Mouse (Mus musculus) cerebellum, adult 9-10 months (tissue): ENCODE data around the gene Nectin4.

Source experiments
- DNase-seq: peaks from one replicate; pipeline ENCODE4 v3.0.0; 2022

Gene Nectin4

DNA sequence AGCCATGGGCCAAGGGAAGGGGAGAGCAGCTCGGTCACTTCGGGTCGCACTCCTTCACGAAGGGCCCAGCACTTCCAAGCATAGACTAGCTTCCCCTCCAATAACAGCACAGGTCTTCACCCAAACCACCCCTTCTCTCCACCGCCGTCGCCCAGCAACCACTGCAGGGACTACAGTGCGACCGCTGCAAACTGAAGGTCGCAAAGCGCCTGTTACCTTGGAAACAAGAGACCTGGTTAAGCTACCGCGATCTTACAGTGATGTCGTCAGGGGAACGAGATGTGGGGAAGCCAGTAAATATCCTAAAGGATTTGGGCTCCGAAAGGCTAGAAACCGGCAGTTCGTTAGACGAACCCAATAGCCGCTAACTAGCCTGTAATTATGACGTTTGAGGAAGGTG lies 9.2 kb upstream of the Nectin4 start, which contains the start of gene Klhdc9:
Klhdc9 (minus strand) TSS at position 143 of the 400 bp plus-strand sequence.
- DNase-seq: peak; percentile 92

DNA sequence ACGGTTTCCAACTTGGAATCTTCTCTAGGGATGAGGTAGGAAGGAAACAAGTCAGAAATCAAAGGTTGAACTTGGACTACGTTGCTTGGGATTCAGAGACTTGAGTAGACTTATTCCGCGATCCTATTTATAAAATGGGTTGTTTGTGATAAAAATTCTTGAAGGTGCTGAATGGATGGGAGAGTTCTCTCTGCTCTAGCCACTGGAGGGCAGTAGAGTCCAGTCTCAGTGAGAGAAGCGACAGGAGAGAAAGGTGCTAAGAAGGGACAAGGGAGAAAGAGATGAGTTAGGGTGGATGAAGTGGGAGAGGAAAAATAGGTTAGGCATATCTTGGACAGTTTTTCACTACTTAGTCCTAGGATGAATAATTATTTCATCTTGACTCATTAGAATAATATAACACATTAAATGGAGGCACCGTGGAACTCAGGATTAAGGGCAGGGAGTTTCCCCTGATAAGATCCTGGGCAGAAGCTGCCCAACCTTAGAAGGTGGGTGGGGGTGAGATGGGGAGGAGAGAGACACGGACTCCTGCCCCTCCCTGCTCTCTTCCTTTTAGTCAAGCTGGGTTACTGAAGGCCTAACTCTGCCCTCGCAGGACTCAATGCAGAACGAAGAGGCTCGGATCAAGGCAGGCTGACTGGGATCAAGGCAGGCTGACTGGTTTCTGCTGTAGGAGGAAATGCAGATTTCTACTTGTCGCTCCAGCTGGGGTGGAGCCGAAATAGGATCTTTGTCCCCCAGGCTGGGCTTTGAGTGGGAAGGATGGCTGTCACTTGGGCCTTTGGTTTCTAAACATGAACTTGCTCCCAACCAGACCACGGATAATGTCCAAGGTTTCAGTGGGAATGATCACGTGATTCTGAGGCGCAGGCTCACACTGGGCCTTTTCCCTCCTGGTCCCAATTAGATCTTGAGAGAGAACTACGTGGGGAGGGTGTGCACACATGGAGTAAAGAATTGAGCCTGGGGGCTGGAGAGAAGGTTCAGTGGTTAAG lies 8.5 kb upstream of the Nectin4 start:
- DNase-seq: peak; percentile 89

DNA sequence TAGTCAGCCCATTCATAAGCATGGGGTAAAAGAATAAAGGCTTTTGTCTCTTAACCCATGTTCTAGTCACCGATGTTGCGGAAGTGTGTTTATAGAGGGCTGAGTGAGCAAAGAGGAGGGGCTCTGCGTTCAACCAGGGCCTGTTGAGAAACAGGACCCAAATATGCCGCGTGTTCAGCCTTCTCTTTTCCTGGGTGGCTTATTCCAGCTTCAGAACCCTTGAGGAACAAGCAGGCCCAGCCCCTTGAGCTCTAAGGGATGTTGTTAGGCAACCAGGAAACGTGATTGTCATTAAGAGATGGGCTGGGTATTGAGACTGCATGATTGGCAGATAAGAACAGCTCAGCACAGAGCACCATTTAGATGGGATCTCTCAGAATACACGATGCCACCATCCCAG lies 4.0 kb upstream of the Nectin4 start:
- DNase-seq: no peak

DNA sequence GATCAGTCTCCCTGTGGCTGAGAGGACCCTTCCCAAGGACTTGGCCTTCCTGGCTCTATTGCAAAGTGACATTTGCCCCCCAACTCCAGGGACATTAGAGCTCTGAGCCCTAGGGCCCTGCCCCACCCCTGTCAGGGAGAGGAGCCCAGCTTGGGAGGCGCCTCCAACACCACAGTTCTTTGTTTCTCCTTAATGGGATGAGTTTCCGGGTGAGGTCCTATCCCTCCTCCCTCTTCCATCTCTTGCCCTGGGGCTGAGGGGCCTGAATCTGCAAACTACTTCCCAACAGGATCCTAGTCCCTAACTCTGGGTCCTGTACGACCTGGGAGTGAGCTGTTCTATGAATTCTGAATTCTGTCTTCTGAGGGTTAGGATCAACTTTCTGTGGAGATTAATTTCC lies 3.0 kb downstream of the Nectin4 start:
- DNase-seq: no peak

DNA sequence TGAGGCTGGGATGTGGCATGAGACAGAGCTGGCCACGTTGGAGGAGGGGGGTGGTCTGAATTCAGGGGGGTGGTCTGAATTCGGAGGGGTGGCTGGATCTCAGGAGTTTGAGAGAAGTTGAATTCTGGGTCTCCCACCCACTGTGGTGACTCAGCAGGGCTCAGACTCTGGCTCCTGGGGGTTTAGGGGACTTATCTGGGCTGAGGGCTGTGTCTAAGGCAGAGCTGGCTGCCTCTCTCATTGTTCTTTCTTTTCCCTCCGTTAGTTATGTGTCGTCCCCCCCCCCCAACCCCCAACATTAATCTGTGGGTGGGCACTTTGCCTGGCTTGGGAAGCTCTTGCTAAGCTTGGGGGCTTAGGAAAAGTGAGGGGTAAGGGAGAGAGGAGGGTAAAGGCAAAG lies 4.0 kb downstream of the Nectin4 start:
- no peak for DNase-seq

DNA sequence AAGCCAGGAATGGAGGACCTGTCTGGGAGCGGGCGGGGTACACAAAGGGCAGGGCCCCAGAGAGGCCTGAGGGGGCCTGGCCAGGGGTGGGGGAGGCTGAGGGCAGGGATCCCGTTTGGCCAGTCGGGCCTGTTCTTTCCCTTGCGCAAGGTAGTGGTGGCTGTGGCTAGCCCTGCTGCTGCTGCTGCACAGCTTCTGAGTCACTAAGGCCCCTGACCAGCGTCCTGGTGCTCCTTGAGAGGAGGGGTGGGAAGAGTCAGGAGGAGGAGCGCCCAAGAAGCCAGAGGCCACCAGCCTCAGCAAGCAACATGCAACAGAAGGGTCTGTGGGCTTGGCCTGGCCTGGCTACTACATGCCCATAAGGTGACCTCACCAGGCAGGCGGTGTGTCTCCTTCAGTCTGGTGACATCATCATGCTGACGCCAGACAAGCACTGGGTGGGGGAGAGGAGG lies 5.8 kb downstream of the Nectin4 start:
- no peak for DNase-seq

DNA sequence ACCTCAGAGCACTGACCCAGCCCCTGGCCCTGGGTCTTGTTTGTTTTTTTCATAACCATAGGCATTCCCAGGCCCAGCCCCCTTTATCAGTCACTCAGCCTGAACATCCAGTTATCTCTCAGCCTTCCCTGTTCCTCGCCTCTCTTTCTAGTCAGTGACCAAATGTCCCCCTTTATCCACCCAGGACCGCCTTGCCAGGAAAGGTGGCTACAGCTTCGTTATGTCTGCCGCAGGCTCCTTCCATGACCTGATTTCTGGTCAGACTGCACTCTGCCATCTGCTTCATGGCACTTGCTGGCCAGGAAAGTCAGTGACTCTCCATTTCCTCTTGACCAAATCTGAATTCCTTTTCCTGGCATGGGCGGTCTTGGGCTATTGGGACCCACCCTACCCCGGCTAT lies 8.4 kb downstream of the Nectin4 start:
- peak; percentile 74 for DNase-seq

DNA sequence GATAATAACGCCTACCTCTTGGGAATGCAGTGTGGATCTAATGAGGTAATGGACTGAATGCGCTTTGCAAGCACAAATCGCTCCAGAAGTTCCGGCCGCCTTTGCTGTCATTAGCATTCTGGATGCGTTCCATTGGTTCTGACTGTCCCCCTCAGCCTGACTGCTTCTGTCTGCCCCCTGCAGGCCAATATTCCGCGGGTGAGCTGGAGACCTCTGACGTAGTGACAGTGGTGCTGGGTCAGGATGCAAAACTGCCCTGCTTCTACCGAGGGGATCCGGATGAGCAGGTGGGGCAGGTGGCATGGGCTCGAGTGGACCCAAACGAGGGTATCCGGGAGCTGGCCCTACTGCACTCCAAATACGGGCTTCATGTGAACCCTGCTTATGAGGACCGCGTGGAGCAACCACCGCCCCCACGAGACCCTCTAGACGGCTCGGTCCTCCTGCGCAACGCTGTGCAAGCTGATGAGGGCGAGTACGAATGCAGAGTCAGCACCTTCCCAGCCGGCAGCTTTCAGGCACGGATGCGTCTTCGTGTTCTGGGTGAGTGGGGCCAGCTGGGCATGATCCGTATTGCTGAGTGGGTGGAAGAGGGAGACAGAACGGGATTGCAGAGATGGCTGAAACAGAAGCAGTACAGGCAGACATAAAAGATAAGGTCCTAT lies 10.2 kb downstream of the Nectin4 start:
- peak; percentile 93 for DNase-seq

DNA sequence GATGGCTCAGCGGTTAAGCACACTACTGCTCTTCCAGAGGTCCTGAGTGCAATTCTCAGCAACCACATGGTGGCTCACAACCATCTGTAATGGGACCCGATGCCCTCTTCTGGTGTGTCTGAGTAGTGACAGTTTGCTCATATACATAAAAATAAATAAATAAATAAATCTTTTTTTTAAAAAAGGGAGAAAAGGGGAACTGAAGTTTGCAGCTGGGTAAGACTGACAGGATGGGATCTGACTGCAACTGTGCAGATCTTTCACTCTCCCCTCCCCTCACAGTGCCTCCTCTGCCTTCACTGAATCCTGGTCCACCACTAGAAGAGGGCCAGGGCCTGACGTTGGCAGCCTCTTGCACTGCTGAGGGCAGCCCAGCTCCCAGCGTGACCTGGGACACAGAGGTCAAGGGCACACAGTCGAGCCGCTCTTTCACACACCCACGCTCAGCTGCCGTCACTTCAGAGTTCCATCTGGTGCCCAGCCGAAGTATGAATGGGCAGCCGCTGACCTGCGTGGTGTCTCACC lies 12.3 kb downstream of the Nectin4 start:
- no peak for DNase-seq

DNA sequence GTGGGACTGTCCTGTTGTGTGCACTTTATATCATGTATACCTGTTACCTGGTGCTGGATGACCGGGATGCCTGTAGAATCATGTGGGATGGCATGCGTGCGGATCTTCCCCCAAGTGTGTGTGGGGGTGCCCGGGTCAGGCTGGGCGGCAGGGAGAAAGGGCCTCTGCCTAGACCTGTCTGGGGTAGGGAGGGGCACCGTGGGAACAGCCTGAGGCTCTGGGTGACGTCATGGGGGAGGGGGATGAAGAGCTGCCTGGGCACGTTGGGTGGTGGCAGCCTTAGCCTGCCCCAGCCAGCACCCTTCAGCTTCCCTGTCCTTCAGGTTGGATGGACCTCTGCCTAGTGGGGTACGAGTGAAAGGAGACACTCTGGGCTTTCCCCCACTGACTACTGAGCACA lies 14.5 kb downstream of the Nectin4 start:
- DNase-seq: no peak

DNA sequence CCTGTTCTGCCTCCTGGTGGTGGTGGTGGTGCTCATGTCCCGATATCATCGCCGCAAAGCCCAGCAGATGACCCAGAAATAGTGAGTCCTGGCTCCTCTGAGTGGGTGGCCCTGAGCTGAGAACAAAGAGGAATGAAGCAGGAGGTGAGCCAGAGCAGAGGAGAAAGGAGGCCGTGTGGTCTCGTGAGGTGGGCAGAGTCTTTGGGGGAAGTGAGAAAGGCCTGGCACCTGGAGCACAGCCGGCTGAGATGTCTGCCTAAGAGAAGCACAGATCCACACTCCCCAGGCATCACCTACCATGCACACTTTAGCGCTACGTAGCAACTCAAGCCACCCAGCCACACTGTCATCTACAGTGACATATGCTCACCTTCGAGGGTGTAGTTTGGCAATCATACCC lies 15.3 kb downstream of the Nectin4 start:
- DNase-seq: no peak

DNA sequence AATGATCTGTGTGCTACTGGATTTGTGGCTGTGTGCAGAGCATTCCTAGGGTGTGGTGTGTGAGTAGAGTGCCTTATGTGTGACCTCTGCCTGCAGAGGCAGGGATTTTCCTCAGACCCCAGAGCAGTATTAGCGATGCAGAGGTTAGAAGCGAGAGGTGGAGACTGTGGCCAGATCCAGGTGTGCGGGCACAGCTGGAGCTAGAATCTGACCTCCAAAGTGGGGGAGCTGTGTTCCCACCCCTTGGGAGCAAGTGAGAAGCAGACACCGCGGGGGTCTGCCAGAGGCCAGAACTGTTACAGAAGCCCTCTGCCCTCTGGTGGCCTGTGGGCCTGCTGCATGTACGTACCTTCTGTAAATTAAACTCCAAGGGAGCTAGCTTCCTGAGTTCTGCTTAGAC lies 17.2 kb downstream of the Nectin4 start:
- no peak for DNase-seq

DNA sequence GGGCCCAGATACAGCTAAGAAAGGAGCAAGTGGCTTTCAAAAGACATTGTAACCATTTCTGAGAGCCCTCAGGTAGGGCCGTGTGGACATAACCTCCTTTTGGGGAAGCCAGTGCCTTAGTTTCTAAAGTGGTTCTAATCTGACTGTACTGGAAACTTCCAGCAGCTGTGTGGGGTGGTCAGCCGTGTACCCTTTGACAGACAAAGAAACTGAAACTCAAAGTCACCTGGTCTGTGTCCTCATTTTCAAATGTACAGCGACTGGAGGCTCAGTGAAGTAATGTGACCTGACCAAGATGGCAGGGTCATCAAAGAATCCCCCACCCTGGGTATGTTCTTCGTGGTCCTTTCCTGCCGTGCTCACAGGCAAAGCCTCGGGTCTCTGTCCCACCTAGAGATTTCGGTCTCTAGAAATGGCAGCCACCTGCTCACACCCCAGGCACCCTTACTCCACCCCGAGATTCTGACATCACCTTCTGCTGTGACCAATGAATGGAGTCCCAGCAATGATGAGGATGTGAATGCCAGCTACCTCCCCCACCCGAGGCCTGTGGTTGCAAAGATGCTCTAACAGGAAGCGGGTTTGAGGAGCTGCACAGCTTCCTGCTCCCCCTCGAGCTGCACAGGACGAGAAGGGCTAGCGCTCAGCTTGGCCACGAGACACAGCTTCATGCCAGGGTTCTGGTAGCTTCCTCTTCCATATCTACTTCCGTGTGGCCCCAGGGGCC lies 18.6 kb downstream of the Nectin4 start, which contains the start of gene Arhgap30:
Arhgap30 (plus strand) TSS at position 579 of the 727 bp plus-strand sequence.
- DNase-seq: no peak

DNA sequence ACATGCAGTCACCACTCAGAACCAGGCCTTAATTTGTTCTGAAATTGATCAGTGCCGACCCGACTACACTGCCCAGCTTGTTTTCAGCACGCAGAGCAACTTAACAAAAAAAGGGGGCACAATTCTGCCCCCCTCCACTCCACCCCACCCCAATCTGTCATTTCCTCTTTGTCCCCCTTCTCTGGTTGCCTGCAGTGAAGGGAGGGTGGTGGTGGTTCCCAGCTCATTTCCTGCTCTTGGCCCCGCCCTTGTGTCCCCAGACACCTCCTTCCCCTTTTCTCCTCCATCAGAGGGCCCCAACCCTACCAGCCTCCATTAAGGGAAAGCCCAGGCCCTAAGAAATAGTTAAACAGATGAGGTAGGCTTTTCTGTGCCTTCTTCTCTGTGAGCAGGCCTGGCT lies 20.2 kb downstream of the Nectin4 start:
- DNase-seq: no peak

DNA sequence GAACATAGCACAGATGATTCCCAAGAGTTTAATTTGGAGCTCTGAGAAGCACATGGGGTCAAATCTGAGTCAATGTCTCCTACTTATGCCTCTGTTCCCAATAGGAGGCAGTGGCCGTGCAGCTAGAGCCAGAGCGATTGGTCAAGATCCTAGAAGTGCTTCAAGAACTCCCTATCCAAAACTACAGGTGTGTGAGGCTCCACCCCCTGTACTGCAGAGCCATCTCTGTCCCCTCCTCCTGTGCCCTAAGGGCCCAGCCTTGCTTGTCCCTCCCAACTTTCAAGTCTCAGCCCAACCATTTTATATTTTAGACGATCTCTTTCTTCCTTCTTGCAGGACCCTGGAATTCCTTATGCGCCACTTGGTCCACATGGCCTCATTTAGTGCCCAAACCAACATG lies 31.9 kb downstream of the Nectin4 start:
- no peak for DNase-seq

DNA sequence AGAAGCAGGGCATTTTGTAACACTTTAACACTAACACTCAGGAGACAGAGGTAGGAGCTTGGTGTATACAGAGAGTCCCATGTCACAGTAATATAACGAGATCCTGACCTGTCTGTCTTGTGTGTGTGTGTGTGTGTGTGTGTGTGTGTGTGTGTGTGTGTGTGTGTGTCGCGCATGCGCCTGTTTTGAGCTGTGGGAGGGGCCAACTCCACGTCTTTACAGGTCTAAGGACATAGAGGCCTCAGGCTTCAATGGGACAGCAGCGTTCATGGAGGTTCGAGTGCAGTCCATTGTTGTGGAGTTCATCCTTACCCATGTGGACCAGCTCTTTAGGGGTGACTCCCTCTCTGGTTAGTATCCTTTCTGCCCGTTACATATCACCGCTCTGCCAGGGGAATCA lies 33.1 kb downstream of the Nectin4 start:
- DNase-seq: no peak

DNA sequence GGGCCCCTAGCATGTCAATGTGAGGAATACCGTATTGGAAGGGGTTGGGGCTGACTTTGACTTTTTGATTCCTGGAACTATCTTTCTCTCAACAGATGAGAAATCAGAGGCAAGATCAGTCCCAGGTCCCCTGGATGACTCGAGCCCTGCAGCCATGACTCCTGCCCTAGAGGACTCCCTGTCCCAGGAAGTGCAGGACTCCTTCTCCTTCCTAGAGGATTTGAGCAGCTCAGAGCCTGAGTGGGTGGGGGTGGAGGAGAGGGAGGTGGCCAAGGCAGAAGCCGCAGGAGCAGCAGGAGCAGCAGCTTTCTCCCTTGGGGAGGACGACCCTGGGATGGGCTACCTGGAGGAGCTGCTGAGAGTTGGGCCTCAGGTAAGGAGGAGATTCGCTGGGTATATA lies 37.4 kb downstream of the Nectin4 start:
- DNase-seq: no peak

DNA sequence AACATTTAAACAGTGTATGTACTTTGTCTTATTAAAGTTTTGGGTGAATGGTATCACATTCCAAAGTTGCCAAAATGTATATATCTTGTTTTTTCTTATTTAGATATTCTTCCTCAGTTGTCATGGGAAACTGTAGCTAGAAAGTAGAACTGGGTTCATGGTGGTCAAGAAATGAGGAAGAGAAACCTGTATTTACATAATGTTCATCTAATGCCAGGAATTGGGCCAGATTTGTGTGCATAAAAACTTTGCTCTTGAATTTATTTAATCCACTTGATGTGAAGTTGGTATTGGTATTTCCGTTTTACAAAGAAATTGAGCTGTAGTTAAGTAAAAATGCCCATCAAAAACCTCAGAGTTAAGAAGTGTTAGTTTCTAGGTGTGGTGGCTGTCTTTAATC lies 40.3 kb downstream of the Nectin4 start:
- DNase-seq: no peak

DNA sequence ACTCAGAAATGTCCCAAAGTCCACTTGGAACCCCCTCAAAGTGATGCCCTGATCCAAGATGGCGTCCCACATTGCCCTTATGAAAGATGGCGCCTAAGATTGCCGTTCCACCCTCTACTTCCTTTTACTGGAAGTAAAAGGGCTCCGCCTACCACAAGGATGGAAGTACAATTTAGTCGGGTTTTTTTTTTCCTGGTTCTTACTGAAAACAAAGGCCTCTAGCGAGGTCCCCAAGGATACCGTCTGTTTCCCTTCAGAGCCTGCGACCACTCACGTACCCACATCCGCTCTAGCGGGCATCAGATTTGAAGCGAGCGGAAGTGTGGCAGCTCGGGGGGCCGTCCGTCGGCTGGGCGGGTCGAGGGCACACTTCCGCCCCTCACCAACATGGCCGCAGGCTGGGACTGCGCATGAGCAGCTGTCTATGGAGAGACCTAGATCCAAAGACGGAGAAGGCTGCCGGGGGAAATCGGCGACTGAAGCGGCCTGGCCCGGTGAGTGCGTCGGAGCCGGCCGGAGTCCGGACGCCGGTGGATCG lies 41.1 kb downstream of the Nectin4 start, which contains the start of gene Usf1:
Usf1 (plus strand) TSS at position 367 of the 538 bp plus-strand sequence.
- DNase-seq: peak; percentile 95

DNA sequence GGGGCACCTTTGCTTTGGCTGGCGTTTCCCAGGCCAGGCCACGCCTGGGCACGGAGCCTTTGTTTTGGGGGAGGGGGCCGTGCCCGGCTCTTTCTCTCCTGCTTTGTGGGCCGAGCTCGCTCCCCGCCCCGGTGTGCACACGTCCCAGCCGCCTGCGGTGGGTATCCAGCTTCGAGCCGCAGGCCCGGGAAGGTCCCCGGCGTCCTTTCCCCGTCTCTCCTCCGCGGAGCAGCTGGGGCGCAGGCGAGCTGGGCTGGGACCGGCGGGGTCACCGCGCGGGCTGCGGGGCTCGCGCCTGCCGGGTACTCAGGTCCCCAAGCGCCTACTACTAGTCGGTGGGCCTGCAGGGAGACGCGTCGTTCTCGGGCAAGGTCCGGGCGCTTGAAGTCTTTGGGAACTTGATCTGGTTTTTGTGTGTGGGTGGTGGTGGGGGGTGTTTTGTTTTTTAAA lies 41.6 kb downstream of the Nectin4 start:
- no peak for DNase-seq

DNA sequence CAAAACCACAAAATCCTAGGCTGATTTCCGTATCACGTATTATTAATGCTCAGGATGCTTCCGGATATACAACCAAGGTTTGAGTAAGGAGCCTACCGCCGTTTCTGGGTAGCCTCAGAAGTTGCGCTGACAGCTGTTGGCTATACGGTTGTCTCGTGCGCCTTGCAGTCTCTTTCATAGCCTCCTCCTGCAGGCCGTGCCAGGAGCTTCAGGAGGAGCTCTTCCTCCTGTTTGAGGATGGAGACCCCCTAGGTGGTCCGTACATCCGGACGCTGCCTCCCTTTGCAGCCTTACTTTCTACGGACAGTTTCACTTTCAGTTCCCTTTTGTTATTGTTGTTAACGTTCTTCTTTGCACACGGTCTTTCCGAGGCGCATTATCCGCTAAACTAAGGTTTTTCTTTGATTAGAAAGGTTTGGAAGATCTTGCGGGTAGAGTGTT lies 42.1 kb downstream of the Nectin4 start:
- no peak for DNase-seq

DNA sequence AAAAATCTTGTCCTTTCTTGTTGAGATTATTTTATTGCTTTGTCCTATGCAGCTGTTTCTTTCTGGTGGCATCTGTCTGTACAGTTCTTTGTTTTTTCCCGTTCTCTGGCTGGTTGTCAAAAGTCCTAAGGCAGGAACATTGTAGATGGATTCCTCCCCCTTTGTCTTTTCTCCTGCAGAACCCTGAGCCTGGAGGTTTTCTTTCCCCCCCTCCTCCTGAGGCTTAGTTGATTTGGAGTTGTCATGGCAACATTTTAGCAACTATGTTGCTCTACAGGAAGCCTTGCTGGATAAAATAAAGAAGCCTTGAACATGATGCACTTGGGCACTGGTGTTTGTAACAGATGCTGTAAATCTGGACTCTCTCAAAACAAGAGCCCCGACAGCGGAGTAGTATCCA lies 42.5 kb downstream of the Nectin4 start:
- no peak for DNase-seq
